Mouse (Mus musculus) small intestine, adult 2 months (tissue): ENCODE measurements around the gene Stx17. TPM values are rescaled to one million over a fixed set of nuclear protein-coding genes. Genes with fewer than 3 reads are reported as not detected.

Source experiments
- H3K27ac ChIP-seq: fragments of 200-500 bp; 2 replicates; pipeline ENCODE4 v1.5.1; 2012; ENCODE audit warnings: low read depth, low read length, control low read depth, inconsistent platforms; ENCODE audit not compliant: insufficient read depth
- H3K27me3 ChIP-seq: fragments of 200-500 bp; 2 replicates; pipeline ENCODE4 v1.6.1; 2012; ENCODE audit warnings: mild to moderate bottlenecking, moderate library complexity, low read length, inconsistent platforms; ENCODE audit not compliant: control insufficient read depth, insufficient read depth
- H3K36me3 ChIP-seq: fragments of 200-500 bp; 2 replicates; pipeline ENCODE4 v1.6.1; 2012; ENCODE audit warnings: mild to moderate bottlenecking, low read length, control low read depth, inconsistent platforms; ENCODE audit not compliant: control insufficient read depth, insufficient read depth
- H3K4me1 ChIP-seq: fragments of 200-500 bp; 2 replicates; pipeline ENCODE4 v1.6.1; 2012; ENCODE audit warnings: low read length, inconsistent platforms, mixed read lengths; ENCODE audit not compliant: control insufficient read depth, insufficient read depth, insufficient read length
- H3K4me3 ChIP-seq: fragments of 200-500 bp; 2 replicates; pipeline ENCODE4 v1.5.1; 2012; ENCODE audit warnings: low read depth, mild to moderate bottlenecking, control low read depth, inconsistent platforms, low read length, moderate library complexity
- CTCF ChIP-seq: fragments of 200-500 bp; IDR thresholded peaks from 2 replicates; pipeline ENCODE4 v1.5.1; 2012; ENCODE audit warnings: low read depth, mild to moderate bottlenecking, control low read depth, inconsistent platforms, low read length, moderate library complexity, mixed read lengths; ENCODE audit not compliant: insufficient replicate concordance, insufficient read length; ENCODE audit errors: extremely low read depth
- POLR2A ChIP-seq: fragments of 200-500 bp; IDR thresholded peaks from 2 replicates; pipeline ENCODE4 v1.6.1; 2012; ENCODE audit warnings: low read depth, mild to moderate bottlenecking, control low read depth, inconsistent platforms, low read length, moderate library complexity
- WGBS: fragments of 180-500 bp; shearing (Covaris S2); methylation state at CpG from one replicate; pipeline ENCODE4 v1.1.7; 2018; 5-methylcytosine and 5-hydroxymethylcytosine counted together
- polyA plus RNA-seq: library from polyadenylated mRNA; depleted of rRNA; stranded (reverse); fragments of >200 nt; gene quantifications from 2 replicates; pipeline ENCODE4 v1.2.3, GENCODE M21; 2012

The Stx17 gene
- polyA plus RNA-seq, 1 experiment, result 2.0 TPM

DNA sequence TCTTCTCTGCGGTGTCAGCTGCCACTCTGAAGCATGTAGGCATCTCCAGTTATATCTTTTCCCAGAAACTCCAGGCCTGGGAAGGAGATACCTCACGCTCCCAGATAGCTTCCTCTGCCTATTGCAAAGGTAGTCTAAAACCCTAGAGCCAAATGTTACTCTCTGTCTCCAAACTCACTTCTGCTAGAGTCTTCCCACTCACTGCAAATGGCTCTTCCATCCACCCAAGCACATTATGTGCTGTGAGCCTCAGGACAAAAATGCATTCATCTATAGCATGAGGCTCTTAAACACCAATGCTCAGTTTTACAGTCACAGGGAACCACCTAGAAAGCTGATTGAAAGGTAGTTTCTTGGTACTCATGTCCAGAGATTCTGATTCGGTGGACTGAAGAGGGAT lies 31.5 kb upstream of the Stx17 start:
- 79% methylated on average over 3 of the region's 3 CpGs for WGBS
- H3K4me3 ChIP-seq, result no peak overlapping the region
- no peak overlapping the region for H3K27ac ChIP-seq
- TF ChIP-seq POLR2A, result no peak
- TF ChIP-seq CTCF, result no peak
- H3K27me3 ChIP-seq, result no peaks in the 10 kb centered on the region
- H3K4me1 ChIP-seq, result no peaks in the 10 kb centered on the region
- H3K36me3 ChIP-seq, result no peaks in the 10 kb centered on the region

- TF ChIP-seq POLR2A (no peak), CTCF (no peak)
- H3K27ac ChIP-seq, result no peak overlapping the region
- WGBS, result 73% methylated on average over 8 of the region's 8 CpGs
These were observed 24.5 kb upstream of the Stx17 start for GRCm38 (mm10) chr4:48100217-48100616.

DNA sequence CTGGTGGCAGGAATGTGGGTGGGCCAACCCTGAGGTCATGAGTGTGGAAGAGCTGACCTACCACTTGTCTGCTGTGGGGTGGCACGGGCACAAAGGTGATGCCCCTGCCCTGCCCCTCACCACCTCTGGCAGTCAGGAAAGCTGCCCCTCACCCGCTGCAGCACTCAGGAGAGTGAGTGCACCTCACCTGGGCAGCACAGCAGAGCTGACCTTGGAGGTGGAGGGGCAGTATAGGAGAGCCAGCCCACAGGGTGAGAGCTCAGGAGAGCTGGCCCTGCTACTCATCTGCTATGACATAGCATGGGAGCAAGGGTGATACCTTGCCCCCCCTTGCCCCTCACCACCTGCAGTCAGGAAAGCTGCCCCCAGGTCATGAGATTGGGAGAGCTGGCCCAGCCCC lies 22.7 kb upstream of the Stx17 start:
- H3K27me3 ChIP-seq, result no peaks in the 10 kb centered on the region
- no peaks in the 10 kb centered on the region for H3K36me3 ChIP-seq
- no peaks in the 10 kb centered on the region for H3K4me1 ChIP-seq
- H3K27ac ChIP-seq, result no peak overlapping the region
- TF ChIP-seq CTCF (no peak), POLR2A (no peak)
- WGBS, result 69% methylated on average over 2 of the region's 2 CpGs
- no peak overlapping the region for H3K4me3 ChIP-seq

More at GRCm38 (mm10) chr4:48100217-48100616, 24.5 kb upstream of the Stx17 start:
- Histone ChIP-seq H3K4me3 (no peak overlapping the region), H3K27me3 (no peaks in the 10 kb centered on the region), H3K36me3 (no peaks in the 10 kb centered on the region), H3K4me1 (no peaks in the 10 kb centered on the region)

DNA sequence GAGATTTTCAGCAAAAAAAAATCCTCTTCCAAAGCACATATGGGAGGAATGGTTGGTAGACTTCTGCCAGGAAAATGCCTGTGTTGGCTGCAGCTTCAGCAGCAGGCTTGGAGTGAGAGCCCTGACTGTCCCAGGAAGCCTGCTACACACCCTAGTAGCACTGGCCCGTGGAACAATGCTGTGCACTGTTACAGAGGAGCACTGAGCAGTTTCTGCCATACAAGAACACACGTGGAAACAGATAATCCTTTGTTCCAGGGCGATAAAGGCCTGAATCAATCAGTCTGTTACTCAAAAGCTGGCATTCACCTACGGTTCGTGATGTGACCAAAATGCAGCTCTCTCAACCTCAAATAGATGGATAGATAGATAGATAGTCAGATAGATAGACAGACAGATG lies 19.3 kb upstream of the Stx17 start:
- WGBS, result 32% methylated on average over 5 of the region's 5 CpGs
- no peak overlapping the region for H3K4me3 ChIP-seq
- H3K27ac ChIP-seq, result no peak overlapping the region
- no peaks in the 10 kb centered on the region for H3K27me3 ChIP-seq
- no peaks in the 10 kb centered on the region for H3K36me3 ChIP-seq
- no peak for TF ChIP-seq POLR2A
- TF ChIP-seq CTCF, result no peak
- no peaks in the 10 kb centered on the region; the same call in 1 of the 2 replicates for H3K4me1 ChIP-seq

DNA sequence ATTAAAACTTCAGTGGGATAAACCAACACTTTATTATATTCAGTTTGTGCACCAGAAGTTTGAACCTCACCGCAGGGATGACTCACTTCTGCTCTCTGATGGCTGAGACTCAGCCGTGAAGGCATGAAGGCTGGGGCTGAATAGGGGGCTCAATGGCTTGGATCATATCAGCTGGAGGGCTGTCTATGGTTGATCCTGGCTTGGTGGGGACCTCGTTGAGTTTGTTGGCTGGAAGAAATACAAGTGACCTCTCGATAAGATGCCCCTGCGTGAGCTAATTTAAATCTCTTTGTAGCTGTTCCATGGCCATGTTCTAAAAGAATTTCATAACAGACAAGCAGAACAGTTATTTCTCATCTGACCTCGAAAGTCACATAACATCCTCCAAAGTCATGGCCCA lies 17.6 kb upstream of the Stx17 start:
- Histone ChIP-seq H3K27me3 (no peaks in the 10 kb centered on the region), H3K4me3 (no peak overlapping the region), H3K4me1 (peaks cover 4% of the 10 kb centered on the region; the same call in 1 of the 2 replicates), H3K27ac (no peak overlapping the region), H3K36me3 (no peaks in the 10 kb centered on the region)
- TF ChIP-seq POLR2A (no peak), CTCF (no peak)
- 83% methylated on average over 6 of the region's 6 CpGs for WGBS

- TF ChIP-seq POLR2A, result no peak
- TF ChIP-seq CTCF, result no peak
- H3K36me3 ChIP-seq, result no peaks in the 10 kb centered on the region
- 10% methylated on average over 2 of the region's 2 CpGs for WGBS
These were observed 16.1 kb upstream of the Stx17 start for GRCm38 (mm10) chr4:48108591-48108990.

GRCm38 (mm10) chr4:48110331-48110730 lies 14.4 kb upstream of the Stx17 start:
- WGBS, result 57% methylated on average over 3 of the region's 3 CpGs
- TF ChIP-seq CTCF, result no peak
- no peak for TF ChIP-seq POLR2A
- Histone ChIP-seq H3K4me1 (peaks cover 4% of the 10 kb centered on the region; the same call in 1 of the 2 replicates), H3K27me3 (no peaks in the 10 kb centered on the region), H3K4me3 (no peak overlapping the region), H3K36me3 (no peaks in the 10 kb centered on the region), H3K27ac (no peak overlapping the region)

More at GRCm38 (mm10) chr4:48108591-48108990, 16.1 kb upstream of the Stx17 start:
- no peak overlapping the region for H3K4me3 ChIP-seq
- H3K27ac ChIP-seq, result peak overlapping the region; percentile 56
- peaks cover 4% of the 10 kb centered on the region; the same call in 1 of the 2 replicates for H3K4me1 ChIP-seq
- H3K27me3 ChIP-seq, result no peaks in the 10 kb centered on the region
